Mouse (Mus musculus): ENCODE data around the gene Trip4. TPM values are rescaled to one million over a fixed set of nuclear protein-coding genes. Genes with fewer than 3 reads are reported as not detected.

The Trip4 gene
- total RNA-seq (2023), result 24.1 to 28.8 TPM (median 26.2 TPM) in 4 replicates

GRCm38 (mm10) chr9:65908394-65909300 is at the start of gene Trip4, which contains the start of gene Csnk1g1:
Gene Trip4 (minus strand): TSS chr9:65908794.
Gene Csnk1g1 (plus strand): TSS chr9:65908924.

GRCm38 (mm10) chr9:65890143-65890628 is 18.4 kb downstream of the Trip4 start, which contains the start of gene Pclaf:
Gene Pclaf (plus strand): TSS chr9:65890237.

DNA sequence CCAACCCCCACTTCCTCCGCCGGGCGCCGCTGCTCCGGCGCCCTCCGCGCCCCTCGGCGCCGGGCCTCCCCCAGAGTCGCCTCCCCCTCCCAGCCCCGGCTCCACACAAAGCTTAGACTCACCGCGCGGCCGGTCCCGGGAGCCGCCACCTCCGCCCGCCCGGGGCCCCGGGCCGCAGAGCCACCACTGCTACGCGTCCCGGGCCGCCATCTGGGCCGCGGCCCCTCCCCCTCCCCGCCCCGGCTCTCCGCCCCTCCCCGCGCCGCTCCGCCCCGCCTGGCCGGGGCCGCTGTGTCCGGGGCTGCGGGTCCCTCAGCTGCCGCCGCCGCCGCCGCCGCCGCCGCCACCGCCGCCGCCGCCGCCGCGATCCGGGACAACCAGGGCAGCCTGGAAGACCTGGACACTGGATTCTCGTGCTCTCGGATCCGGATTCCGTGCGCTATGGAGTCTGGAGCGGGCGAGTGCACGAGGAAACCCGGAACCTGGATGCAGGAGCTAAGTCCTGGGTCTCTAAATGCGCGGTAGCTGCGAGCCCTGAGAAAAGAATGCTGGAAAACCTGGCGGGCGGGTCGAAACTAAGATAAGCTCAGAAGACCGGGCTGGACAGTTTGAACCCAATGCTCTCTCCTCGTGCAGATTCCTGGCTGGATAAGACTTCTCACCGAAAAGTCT is 81.1 kb downstream of the Trip4 start, which contains the start of gene Zfp609:
TSS of gene Zfp609 (minus strand) at position 221 of the 672 bp plus-strand sequence.

Other genes starting within 250 kb of the Trip4 start
- gene Oaz2, start 240.8 kb downstream of the Trip4 start, total RNA-seq (2023), result 23.9 to 31.3 TPM (median 30.7 TPM) in 4 replicates
- 16.8 to 23.4 TPM (median 20.0 TPM) in 4 replicates for gene Zfp609, start 81.2 kb downstream of the Trip4 start, total RNA-seq (2023)
- 3.2 to 7.0 TPM (median 3.7 TPM) in 4 replicates for gene Pclaf, start 18.6 kb downstream of the Trip4 start, total RNA-seq (2023)
- gene Csnk1g1, start 130 bp upstream of the Trip4 start, total RNA-seq (2023), result 47.8 to 54.6 TPM (median 51.4 TPM) in 4 replicates
- 214 to 233 TPM (median 227 TPM) in 4 replicates for gene Ppib, start 151.4 kb upstream of the Trip4 start, total RNA-seq (2023)
- gene Snx22, start 160.9 kb upstream of the Trip4 start, total RNA-seq (2023), result 0.46 to 1.3 TPM (median 0.94 TPM) in 4 replicates
- gene Snx1, start 217.8 kb upstream of the Trip4 start, total RNA-seq (2023), result 74.5 to 88.9 TPM (median 87.5 TPM) in 4 replicates
- 37.9 to 42.6 TPM (median 41.4 TPM) in 4 replicates for gene Ciao2a, start 217.8 kb upstream of the Trip4 start, total RNA-seq (2023)
- 0.43 to 1.7 TPM (median 1.1 TPM) in 4 replicates for gene Dapk2, start 249.4 kb upstream of the Trip4 start, total RNA-seq (2023)

All from B cell, adult 62 days (primary cell).